Mouse (Mus musculus): Measurements from ENCODE around the gene Olfr223. TPM values are rescaled to one million over a fixed set of nuclear protein-coding genes. Genes with fewer than 3 reads are reported as not detected.
"Not testable (repeated sequence)": the region's sequence is repeated elsewhere in the genome, so short reads cannot be mapped to it uniquely, and the experiment has no call there.

The Olfr223 gene
- polyA plus RNA-seq, 1 experiment from 2014 or later, result not detected

DNA sequence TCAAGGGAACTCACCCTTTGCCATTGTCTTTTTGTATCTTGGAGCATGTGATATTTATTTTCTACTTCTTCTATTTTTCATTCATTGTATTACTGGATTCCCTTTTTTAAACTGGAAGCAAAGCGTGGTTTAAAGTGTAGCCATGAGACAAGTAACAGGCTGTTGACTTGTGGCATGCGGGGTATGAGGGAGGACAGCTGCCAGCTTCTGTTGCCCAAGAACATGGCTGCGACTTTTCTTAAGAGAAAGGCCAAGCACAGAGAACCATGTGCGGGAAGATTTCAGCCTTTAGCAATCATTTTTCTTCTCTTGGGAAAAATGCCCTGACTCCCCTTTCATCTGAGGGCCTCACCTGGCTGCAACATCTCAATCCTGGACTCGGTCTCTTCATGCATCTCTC is 18.6 kb upstream of the Olfr223 start:
- H3K9me3 ChIP-seq (ENCODE audit: control insufficient read depth, low read length), result no peaks in the 10 kb centered on the region
- H3K36me3 ChIP-seq (ENCODE audit: control insufficient read depth, insufficient read depth, low read length), result no peaks in the 10 kb centered on the region
- H3K27me3 ChIP-seq (ENCODE audit: control insufficient read depth, insufficient read depth, low read length), result no peaks in the 10 kb centered on the region
- H3K4me2 ChIP-seq (ENCODE audit: low read depth, low read length), result no peak overlapping the region
- H3K4me3 ChIP-seq (ENCODE audit: low read depth, low read length), result no peak overlapping the region
- no peak for ATAC-seq (ENCODE audit: low read depth)
- H3K4me1 ChIP-seq (ENCODE audit: control insufficient read depth, insufficient read depth, low read length), result no peaks in the 10 kb centered on the region
- no peak overlapping the region for H3K27ac ChIP-seq (ENCODE audit: low read depth, low read length)
- 90% methylated on average over 5 of the region's 5 CpGs for WGBS
- no peak overlapping the region for H3K9ac ChIP-seq (replicated peaks; ENCODE audit: low read depth, low read length)

DNA sequence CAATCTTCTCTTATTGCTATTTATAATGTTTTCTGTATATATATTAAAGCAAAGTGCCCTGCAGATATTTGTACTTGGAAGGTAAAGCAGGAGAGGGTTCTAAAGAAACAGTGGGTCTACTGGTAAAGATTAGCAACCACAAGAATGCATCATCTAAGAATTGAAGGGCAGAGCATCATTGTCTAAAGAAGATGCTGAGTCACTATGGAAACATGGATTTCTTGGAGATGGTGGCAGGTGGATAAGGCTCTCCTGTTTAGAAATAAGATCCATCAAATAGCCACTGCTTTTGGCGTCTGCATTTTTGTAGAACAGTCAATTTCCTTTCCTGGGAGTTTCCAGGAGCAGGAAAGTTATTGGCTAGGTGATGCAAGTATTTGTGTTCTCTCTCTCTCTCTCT is 9.2 kb upstream of the Olfr223 start:
- 71% methylated on average over 1 of the region's 1 CpGs for WGBS
- H3K9me3 ChIP-seq (ENCODE audit: control insufficient read depth, low read length), result no peaks in the 10 kb centered on the region
- no peak for ATAC-seq (ENCODE audit: low read depth)
- no peak overlapping the region for H3K4me3 ChIP-seq (ENCODE audit: low read depth, low read length)
- no peak overlapping the region for H3K4me2 ChIP-seq (ENCODE audit: low read depth, low read length)
- no peaks in the 10 kb centered on the region for H3K27me3 ChIP-seq (ENCODE audit: control insufficient read depth, insufficient read depth, low read length)
- H3K9ac ChIP-seq (replicated peaks; ENCODE audit: low read depth, low read length), result no peak overlapping the region
- no peaks in the 10 kb centered on the region for H3K4me1 ChIP-seq (ENCODE audit: control insufficient read depth, insufficient read depth, low read length)
- no peaks in the 10 kb centered on the region for H3K36me3 ChIP-seq (ENCODE audit: control insufficient read depth, insufficient read depth, low read length)
- H3K27ac ChIP-seq (ENCODE audit: low read depth, low read length), result no peak overlapping the region

DNA sequence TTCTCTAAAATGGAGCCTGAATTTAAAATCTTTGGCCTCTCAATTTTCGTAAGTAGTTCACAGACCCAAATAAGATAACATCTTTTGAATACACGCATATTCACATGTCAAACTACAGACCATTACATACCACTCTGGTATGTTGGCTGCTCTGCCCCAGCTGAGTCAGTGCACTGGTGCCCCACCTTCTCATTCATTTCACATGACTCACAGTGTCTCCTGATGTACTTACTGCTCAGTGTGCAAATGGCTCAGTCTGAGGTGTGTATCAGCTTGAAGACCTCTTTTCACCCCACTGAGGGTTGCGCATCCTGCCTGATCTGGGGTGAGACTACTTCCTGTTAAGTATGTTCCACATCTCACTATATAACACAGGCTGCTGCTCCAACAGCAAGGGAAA is 7.8 kb upstream of the Olfr223 start:
- H3K9ac ChIP-seq (replicated peaks; ENCODE audit: low read depth, low read length), result no peak overlapping the region
- H3K9me3 ChIP-seq (ENCODE audit: control insufficient read depth, low read length), result no peaks in the 10 kb centered on the region
- no peaks in the 10 kb centered on the region for H3K27me3 ChIP-seq (ENCODE audit: control insufficient read depth, insufficient read depth, low read length)
- H3K4me3 ChIP-seq (ENCODE audit: low read depth, low read length), result no peak overlapping the region
- H3K4me1 ChIP-seq (ENCODE audit: control insufficient read depth, insufficient read depth, low read length), result no peaks in the 10 kb centered on the region
- ATAC-seq (ENCODE audit: low read depth), result no peak
- 91% methylated on average over 3 of the region's 3 CpGs for WGBS
- no peak overlapping the region for H3K27ac ChIP-seq (ENCODE audit: low read depth, low read length)
- H3K4me2 ChIP-seq (ENCODE audit: low read depth, low read length), result no peak overlapping the region
- no peaks in the 10 kb centered on the region for H3K36me3 ChIP-seq (ENCODE audit: control insufficient read depth, insufficient read depth, low read length)

DNA sequence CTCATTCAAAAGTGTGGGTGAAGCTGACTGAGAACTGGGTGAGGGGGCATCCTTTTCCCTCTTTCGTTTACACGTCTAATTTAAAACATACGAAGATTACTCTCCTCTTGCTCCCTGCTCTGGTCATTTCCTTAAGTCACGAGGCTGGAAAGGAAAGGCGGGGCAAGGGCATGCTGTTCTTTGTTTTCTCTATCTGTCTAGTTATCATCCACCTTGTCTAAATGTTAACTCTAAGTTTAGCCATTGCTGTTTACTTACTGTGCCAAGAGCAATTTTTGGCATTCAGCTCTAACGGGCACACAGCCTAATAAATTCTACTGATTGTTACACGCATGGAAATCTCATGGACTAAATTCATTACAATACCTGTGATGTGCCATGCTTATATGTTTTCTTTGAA is 6.1 kb upstream of the Olfr223 start:
- no peak overlapping the region for H3K9ac ChIP-seq (replicated peaks; ENCODE audit: low read depth, low read length)
- H3K4me2 ChIP-seq (ENCODE audit: low read depth, low read length), result no peak overlapping the region
- H3K4me3 ChIP-seq (ENCODE audit: low read depth, low read length), result no peak overlapping the region
- no peak overlapping the region for H3K27ac ChIP-seq (ENCODE audit: low read depth, low read length)
- no peaks in the 10 kb centered on the region for H3K4me1 ChIP-seq (ENCODE audit: control insufficient read depth, insufficient read depth, low read length)
- no peak for ATAC-seq (ENCODE audit: low read depth)
- H3K27me3 ChIP-seq (ENCODE audit: control insufficient read depth, insufficient read depth, low read length), result no peaks in the 10 kb centered on the region
- H3K36me3 ChIP-seq (ENCODE audit: control insufficient read depth, insufficient read depth, low read length), result no peaks in the 10 kb centered on the region
- WGBS, result 76% methylated on average over 7 of the region's 7 CpGs
- no peaks in the 10 kb centered on the region for H3K9me3 ChIP-seq (ENCODE audit: control insufficient read depth, low read length)

DNA sequence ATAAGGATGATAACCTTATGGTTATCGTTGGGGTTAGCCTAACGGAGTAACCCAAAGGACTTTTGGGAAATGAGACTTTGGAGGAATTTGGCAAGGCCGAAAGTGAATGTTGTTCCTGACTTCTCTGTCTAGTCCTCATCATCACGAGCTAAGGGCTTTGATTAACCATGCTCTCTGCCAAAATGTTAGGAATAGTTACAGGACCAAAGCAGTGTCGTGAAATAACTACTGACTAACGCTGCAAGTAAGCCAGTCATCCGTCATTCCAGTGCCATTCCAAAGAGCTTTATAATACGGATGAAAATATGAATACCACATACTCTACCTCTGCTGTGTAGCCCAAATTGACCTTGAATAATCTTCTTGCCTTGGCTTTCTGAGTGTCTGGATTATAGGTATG is 3.9 kb upstream of the Olfr223 start:
- Histone ChIP-seq H3K4me2 (ENCODE audit: low read depth, low read length) (no peak overlapping the region), H3K27ac (ENCODE audit: low read depth, low read length) (no peak overlapping the region), H3K27me3 (ENCODE audit: control insufficient read depth, insufficient read depth, low read length) (no peaks in the 10 kb centered on the region), H3K4me3 (ENCODE audit: low read depth, low read length) (no peak overlapping the region), H3K4me1 (ENCODE audit: control insufficient read depth, insufficient read depth, low read length) (no peaks in the 10 kb centered on the region), H3K9me3 (ENCODE audit: control insufficient read depth, low read length) (no peaks in the 10 kb centered on the region), H3K36me3 (ENCODE audit: control insufficient read depth, insufficient read depth, low read length) (no peaks in the 10 kb centered on the region), H3K9ac (replicated peaks; ENCODE audit: low read depth, low read length) (no peak overlapping the region)
- no peak for ATAC-seq (ENCODE audit: low read depth)
- WGBS, result 89% methylated on average over 8 of the region's 8 CpGs

DNA sequence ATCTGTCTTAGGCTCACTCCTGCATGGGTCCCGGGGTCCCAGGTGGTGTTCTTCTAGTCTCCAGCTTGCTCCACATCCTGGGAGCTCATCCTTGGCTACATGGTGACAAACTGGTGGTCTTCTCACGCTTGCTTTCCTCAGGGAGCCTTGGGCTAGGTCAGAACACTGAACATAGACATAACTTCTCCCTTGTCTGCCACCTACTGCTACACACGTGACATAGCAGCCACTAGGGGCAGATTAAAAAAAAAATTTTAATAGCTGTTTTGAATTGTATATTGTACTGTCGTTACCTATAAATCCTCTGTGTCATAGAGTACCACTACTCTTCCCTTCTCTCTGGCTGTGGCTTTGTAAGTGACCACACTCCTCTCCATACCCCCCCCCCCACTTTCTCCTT is 3.0 kb upstream of the Olfr223 start:
- no peaks in the 10 kb centered on the region for H3K4me1 ChIP-seq (ENCODE audit: control insufficient read depth, insufficient read depth, low read length)
- H3K36me3 ChIP-seq (ENCODE audit: control insufficient read depth, insufficient read depth, low read length), result no peaks in the 10 kb centered on the region
- no peak overlapping the region for H3K4me2 ChIP-seq (ENCODE audit: low read depth, low read length)
- ATAC-seq (ENCODE audit: low read depth), result no peak
- H3K9ac ChIP-seq (replicated peaks; ENCODE audit: low read depth, low read length), result no peak overlapping the region
- H3K27ac ChIP-seq (ENCODE audit: low read depth, low read length), result no peak overlapping the region
- no peak overlapping the region for H3K4me3 ChIP-seq (ENCODE audit: low read depth, low read length)
- H3K9me3 ChIP-seq (ENCODE audit: control insufficient read depth, low read length), result no peaks in the 10 kb centered on the region
- H3K27me3 ChIP-seq (ENCODE audit: control insufficient read depth, insufficient read depth, low read length), result no peaks in the 10 kb centered on the region
- WGBS, result 44% methylated on average over 4 of the region's 4 CpGs

DNA sequence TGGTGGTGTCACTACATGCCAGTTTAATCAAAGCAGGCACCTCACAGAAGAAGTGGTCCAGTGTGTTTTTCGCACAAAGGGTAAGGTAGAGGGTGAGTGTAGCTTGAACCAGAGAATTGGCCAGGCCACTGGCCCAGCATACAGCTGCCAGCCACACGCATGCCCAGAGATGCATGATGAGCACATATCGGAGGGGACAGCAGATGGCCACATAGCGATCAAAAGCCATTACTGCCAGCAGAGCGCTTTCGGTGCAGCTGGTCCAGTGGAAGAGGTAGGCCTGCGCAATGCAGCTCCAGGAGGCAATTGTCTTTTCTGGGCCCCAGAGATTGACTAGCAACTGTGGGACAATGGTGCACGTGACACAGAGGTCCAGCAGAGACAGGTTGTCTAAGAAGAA is 3.6 kb downstream of the Olfr223 start:
- no peak overlapping the region for H3K4me3 ChIP-seq (ENCODE audit: low read depth, low read length)
- no peaks in the 10 kb centered on the region for H3K4me1 ChIP-seq (ENCODE audit: control insufficient read depth, insufficient read depth, low read length)
- H3K27me3 ChIP-seq (ENCODE audit: control insufficient read depth, insufficient read depth, low read length), result no peaks in the 10 kb centered on the region
- no peak overlapping the region for H3K9ac ChIP-seq (replicated peaks; ENCODE audit: low read depth, low read length)
- H3K9me3 ChIP-seq (ENCODE audit: control insufficient read depth, low read length), result no peaks in the 10 kb centered on the region
- H3K4me2 ChIP-seq (ENCODE audit: low read depth, low read length), result no peak overlapping the region
- WGBS, result 75% methylated on average over 8 of the region's 8 CpGs
- no peak overlapping the region for H3K27ac ChIP-seq (ENCODE audit: low read depth, low read length)
- no peak for ATAC-seq (ENCODE audit: low read depth)
- H3K36me3 ChIP-seq (ENCODE audit: control insufficient read depth, insufficient read depth, low read length), result no peaks in the 10 kb centered on the region

DNA sequence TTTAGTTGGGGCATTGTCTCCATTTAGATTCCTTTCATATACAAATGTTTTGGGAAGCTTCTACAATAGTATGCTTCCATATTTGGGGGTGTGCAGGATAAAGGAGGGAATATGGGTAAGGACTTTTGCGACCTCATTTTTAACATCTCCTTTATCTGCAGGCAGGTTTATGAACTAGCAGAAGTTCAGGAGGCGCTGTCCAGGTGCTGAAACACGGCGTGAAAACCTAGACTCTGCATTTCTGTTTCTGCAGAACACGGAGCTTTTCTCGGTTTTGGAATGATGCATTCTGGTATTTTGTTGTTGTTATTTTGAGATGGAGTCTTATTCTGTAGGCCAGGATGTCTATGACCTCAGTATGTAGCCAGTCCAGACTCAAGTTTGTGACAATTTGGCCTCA is 8.6 kb downstream of the Olfr223 start:
- no peak overlapping the region for H3K27ac ChIP-seq (ENCODE audit: low read depth, low read length)

DNA sequence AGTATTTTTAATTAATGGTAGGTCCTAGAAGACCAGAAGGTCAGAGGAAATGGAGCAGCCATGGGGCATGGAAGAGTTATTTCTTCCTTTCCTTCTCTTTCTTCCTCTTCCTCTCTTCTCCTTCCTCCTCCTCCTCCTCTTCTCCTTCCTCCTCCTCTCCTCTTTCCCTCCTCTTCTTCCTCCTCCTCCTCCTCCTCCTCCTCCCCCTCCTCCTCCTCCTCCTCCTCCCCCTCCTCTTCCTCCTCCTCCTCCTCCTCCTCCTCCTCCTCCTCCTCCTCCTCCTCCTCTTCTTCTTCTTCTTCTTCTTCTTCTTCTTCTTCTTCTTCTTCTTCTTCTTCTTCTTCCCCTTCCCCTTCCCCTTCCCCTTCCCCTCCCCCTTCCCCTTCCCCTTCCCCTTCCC is 17.0 kb downstream of the Olfr223 start, which contains the start of gene Olfr222:
Gene Olfr222, minus strand, starts transcription at position 101 of the 400 bp plus-strand sequence.
- not testable (repeated sequence) for H3K36me3 ChIP-seq (ENCODE audit: control insufficient read depth, insufficient read depth, low read length); H3K9me3 ChIP-seq (ENCODE audit: control insufficient read depth, low read length); H3K4me3 ChIP-seq (ENCODE audit: low read depth, low read length); H3K27ac ChIP-seq (ENCODE audit: low read depth, low read length); H3K4me2 ChIP-seq (ENCODE audit: low read depth, low read length); H3K4me1 ChIP-seq (ENCODE audit: control insufficient read depth, insufficient read depth, low read length); H3K27me3 ChIP-seq (ENCODE audit: control insufficient read depth, insufficient read depth, low read length); ATAC-seq (ENCODE audit: low read depth); H3K9ac ChIP-seq (replicated peaks; ENCODE audit: low read depth, low read length)

More for the DNA sequence above, 8.6 kb downstream of the Olfr223 start:
- Histone ChIP-seq H3K9me3 (ENCODE audit: control insufficient read depth, low read length) (no peaks in the 10 kb centered on the region), H3K27me3 (ENCODE audit: control insufficient read depth, insufficient read depth, low read length) (no peaks in the 10 kb centered on the region), H3K4me1 (ENCODE audit: control insufficient read depth, insufficient read depth, low read length) (no peaks in the 10 kb centered on the region), H3K4me2 (ENCODE audit: low read depth, low read length) (no peak overlapping the region), H3K4me3 (ENCODE audit: low read depth, low read length) (no peak overlapping the region), H3K36me3 (ENCODE audit: control insufficient read depth, insufficient read depth, low read length) (no peaks in the 10 kb centered on the region), H3K9ac (replicated peaks; ENCODE audit: low read depth, low read length) (no peak overlapping the region)
- WGBS, result 37% methylated on average over 6 of the region's 6 CpGs
- ATAC-seq (ENCODE audit: low read depth), result no peak

DNA sequence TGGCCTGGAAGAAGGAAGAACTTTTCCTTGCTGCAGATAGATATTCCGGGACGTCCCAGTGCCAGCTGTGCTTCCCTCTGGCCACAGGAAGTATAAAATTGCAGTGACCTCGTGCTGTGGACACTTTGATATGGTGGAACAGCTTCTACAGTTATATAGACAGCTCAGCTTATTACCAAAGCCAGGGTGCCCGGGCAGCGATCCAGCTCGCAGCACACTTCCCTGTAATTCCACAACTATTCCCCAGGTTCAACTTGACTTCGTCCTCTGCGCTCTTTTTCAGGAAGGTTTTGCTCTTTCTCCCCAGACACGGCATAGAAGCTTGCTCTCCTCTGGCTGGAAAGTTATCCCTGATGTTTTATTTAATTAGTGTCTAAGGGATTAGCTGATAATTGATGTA is 17.4 kb downstream of the Olfr223 start:
- H3K4me3 ChIP-seq (ENCODE audit: low read depth, low read length), result no peak overlapping the region
- H3K9me3 ChIP-seq (ENCODE audit: control insufficient read depth, low read length), result no peaks in the 10 kb centered on the region
- no peak overlapping the region for H3K9ac ChIP-seq (replicated peaks; ENCODE audit: low read depth, low read length)
- no peak overlapping the region for H3K4me2 ChIP-seq (ENCODE audit: low read depth, low read length)
- H3K36me3 ChIP-seq (ENCODE audit: control insufficient read depth, insufficient read depth, low read length), result no peaks in the 10 kb centered on the region
- no peak overlapping the region for H3K27ac ChIP-seq (ENCODE audit: low read depth, low read length)
- 64% methylated on average over 9 of the region's 9 CpGs for WGBS
- ATAC-seq (ENCODE audit: low read depth), result no peak
- no peaks in the 10 kb centered on the region for H3K27me3 ChIP-seq (ENCODE audit: control insufficient read depth, insufficient read depth, low read length)
- H3K4me1 ChIP-seq (ENCODE audit: control insufficient read depth, insufficient read depth, low read length), result no peaks in the 10 kb centered on the region

All from neural tube, embryonic 14.5 days (tissue).